Mouse (Mus musculus) hindbrain, embryonic 12.5 days (tissue): ENCODE measurements at regions not wholly inside any gene's neighbourhood (a gene's known extent, or its start where the extent isn't known, plus 50 kb on each side); places are given as distances from the start of the nearest gene placed in this dataset.

Experiments used
- ATAC-seq: fragments of 200-750 bp; cut with Nextera tagmentation; 2 replicates; pipeline ENCODE4 v1.8.0; 2017; ENCODE audit warnings: moderate TSS enrichment; ENCODE audit not compliant: low FRiP score
- H3K27ac ChIP-seq: fragments of 300-500 bp; sonication (generic); 2 replicates; pipeline ENCODE4 v1.5.1; 2016; ENCODE audit warnings: mild to moderate bottlenecking
- H3K27me3 ChIP-seq: fragments of 300-500 bp; sonication (generic); 2 replicates; pipeline ENCODE4 v1.6.1; 2016; ENCODE audit warnings: mild to moderate bottlenecking
- H3K36me3 ChIP-seq: fragments of 300-500 bp; sonication (generic); 2 replicates; pipeline ENCODE4 v1.6.1; 2016; ENCODE audit warnings: mild to moderate bottlenecking
- H3K4me1 ChIP-seq: fragments of 300-500 bp; sonication (generic); 2 replicates; pipeline ENCODE4 v1.6.1; 2016
- H3K4me2 ChIP-seq: fragments of 300-500 bp; sonication (generic); replicated peaks from 2 replicates; pipeline ENCODE4 v1.6.1; 2016; ENCODE audit warnings: mild to moderate bottlenecking
- H3K4me3 ChIP-seq: fragments of 300-500 bp; sonication (generic); 2 replicates; pipeline ENCODE4 v1.5.1; 2016; ENCODE audit warnings: mild to moderate bottlenecking
- H3K9ac ChIP-seq: fragments of 300-500 bp; sonication (generic); 2 replicates; pipeline ENCODE4 v1.6.1; 2016; ENCODE audit warnings: mild to moderate bottlenecking, moderate library complexity
- H3K9me3 ChIP-seq: fragments of 300-500 bp; sonication (generic); replicated peaks from 2 replicates; pipeline ENCODE4 v1.6.1; 2016; ENCODE audit warnings: mild to moderate bottlenecking
- whole genome bisulfite sequencing: fragments of 180-500 bp; shearing (Covaris S2); methylation state at CpG from one replicate; pipeline ENCODE4 v1.1.7; 2016; 5-methylcytosine and 5-hydroxymethylcytosine counted together

GRCm38 (mm10) chr7:77928479-77929467 is 809.0 kb downstream of the Ntrk3 start:
- H3K9me3 ChIP-seq, result no peaks in the 10 kb centered on the region
- no peak overlapping the region for H3K4me2 ChIP-seq
- H3K9ac ChIP-seq, result no peak overlapping the region
- WGBS, result 76% methylated on average over 4 of the region's 4 CpGs
- H3K27me3 ChIP-seq, result no peaks in the 10 kb centered on the region
- peak; percentile 73 for ATAC-seq
- H3K27ac ChIP-seq, result no peak overlapping the region
- no peak overlapping the region for H3K4me3 ChIP-seq
- no peaks in the 10 kb centered on the region for H3K36me3 ChIP-seq
- peaks cover 6% of the 10 kb centered on the region; the same call in 1 of the 2 replicates for H3K4me1 ChIP-seq

- Histone ChIP-seq H3K9ac (no peak overlapping the region), H3K27me3 (no peaks in the 10 kb centered on the region), H3K4me3 (no peak overlapping the region), H3K27ac (no peak overlapping the region), H3K9me3 (no peaks in the 10 kb centered on the region), H3K36me3 (no peaks in the 10 kb centered on the region), H3K4me1 (no peaks in the 10 kb centered on the region), H3K4me2 (no peak overlapping the region)
- ATAC-seq, result no peak
- 54% methylated on average over 7 of the region's 7 CpGs for WGBS
Measured at GRCm38 (mm10) chr7:77899231-77899630, 838.6 kb downstream of the Ntrk3 start.

GRCm38 (mm10) chr7:77888543-77888942 is 849.3 kb downstream of the Ntrk3 start:
- H3K9ac ChIP-seq, result no peak overlapping the region
- no peaks in the 10 kb centered on the region for H3K36me3 ChIP-seq
- H3K9me3 ChIP-seq, result no peaks in the 10 kb centered on the region
- no peak overlapping the region for H3K4me3 ChIP-seq
- WGBS, result 54% methylated on average over 2 of the region's 2 CpGs
- no peaks in the 10 kb centered on the region for H3K27me3 ChIP-seq
- no peak overlapping the region for H3K27ac ChIP-seq
- no peak for ATAC-seq
- H3K4me1 ChIP-seq, result no peaks in the 10 kb centered on the region
- H3K4me2 ChIP-seq, result no peak overlapping the region

GRCm38 (mm10) chr7:77882605-77883354 is 855.0 kb downstream of the Ntrk3 start:
- Histone ChIP-seq H3K36me3 (no peaks in the 10 kb centered on the region), H3K27me3 (no peaks in the 10 kb centered on the region), H3K4me2 (no peak overlapping the region), H3K9ac (no peak overlapping the region), H3K9me3 (no peaks in the 10 kb centered on the region), H3K4me1 (no peaks in the 10 kb centered on the region), H3K27ac (no peak overlapping the region), H3K4me3 (no peak overlapping the region)
- WGBS, result 74% methylated on average over 5 of the region's 5 CpGs
- peak; percentile 40; the same call in 1 of the 2 replicates for ATAC-seq

GRCm38 (mm10) chr7:77867518-77867917 is 870.3 kb downstream of the Ntrk3 start:
- no peaks in the 10 kb centered on the region for H3K9me3 ChIP-seq
- peak; percentile 85 for ATAC-seq
- H3K4me1 ChIP-seq, result peaks cover 9% of the 10 kb centered on the region; the same call in 1 of the 2 replicates
- no peaks in the 10 kb centered on the region for H3K36me3 ChIP-seq
- H3K4me3 ChIP-seq, result no peak overlapping the region
- no peak overlapping the region for H3K27ac ChIP-seq
- 41% methylated on average over 4 of the region's 4 CpGs for WGBS
- no peak overlapping the region for H3K4me2 ChIP-seq
- no peak overlapping the region for H3K9ac ChIP-seq
- no peaks in the 10 kb centered on the region for H3K27me3 ChIP-seq

- H3K4me3 ChIP-seq, result no peak overlapping the region
- no peaks in the 10 kb centered on the region for H3K27me3 ChIP-seq
- 83% methylated on average over 8 of the region's 8 CpGs for WGBS
- no peaks in the 10 kb centered on the region for H3K36me3 ChIP-seq
- H3K27ac ChIP-seq, result no peak overlapping the region
- no peak overlapping the region for H3K9ac ChIP-seq
- no peak overlapping the region for H3K4me2 ChIP-seq
- no peaks in the 10 kb centered on the region for H3K4me1 ChIP-seq
- no peak for ATAC-seq
- H3K9me3 ChIP-seq, result no peaks in the 10 kb centered on the region
Measured at GRCm38 (mm10) chr7:77861841-77862240, 876.0 kb downstream of the Ntrk3 start.

- H3K36me3 ChIP-seq, result no peaks in the 10 kb centered on the region
- no peaks in the 10 kb centered on the region for H3K27me3 ChIP-seq
- H3K4me2 ChIP-seq, result no peak overlapping the region
- H3K4me1 ChIP-seq, result no peaks in the 10 kb centered on the region
- 59% methylated on average over 4 of the region's 4 CpGs for WGBS
- ATAC-seq, result no peak
- H3K9me3 ChIP-seq, result no peaks in the 10 kb centered on the region
- H3K4me3 ChIP-seq, result no peak overlapping the region
- no peak overlapping the region for H3K9ac ChIP-seq
- no peak overlapping the region for H3K27ac ChIP-seq
Measured at GRCm38 (mm10) chr7:77858436-77858835, 879.4 kb downstream of the Ntrk3 start.

- no peaks in the 10 kb centered on the region for H3K27me3 ChIP-seq
- no peak overlapping the region for H3K4me3 ChIP-seq
- H3K9ac ChIP-seq, result no peak overlapping the region
- no peak for ATAC-seq
- no peak overlapping the region for H3K27ac ChIP-seq
- WGBS, result 75% methylated on average over 5 of the region's 5 CpGs
- no peaks in the 10 kb centered on the region for H3K9me3 ChIP-seq
- no peaks in the 10 kb centered on the region for H3K36me3 ChIP-seq
- no peaks in the 10 kb centered on the region for H3K4me1 ChIP-seq
- H3K4me2 ChIP-seq, result no peak overlapping the region
Measured at GRCm38 (mm10) chr7:77857979-77858378, 879.8 kb downstream of the Ntrk3 start.

GRCm38 (mm10) chr7:77855653-77856239 is 882.1 kb downstream of the Ntrk3 start:
- Histone ChIP-seq H3K4me2 (no peak overlapping the region), H3K36me3 (no peaks in the 10 kb centered on the region), H3K27me3 (no peaks in the 10 kb centered on the region), H3K27ac (no peak overlapping the region), H3K9me3 (no peaks in the 10 kb centered on the region), H3K9ac (no peak overlapping the region), H3K4me3 (no peak overlapping the region), H3K4me1 (no peaks in the 10 kb centered on the region)
- ATAC-seq, result peak; percentile 40; the same call in 1 of the 2 replicates
- 68% methylated on average over 6 of the region's 6 CpGs for WGBS

GRCm38 (mm10) chr7:77855077-77855476 is 882.7 kb downstream of the Ntrk3 start:
- Histone ChIP-seq H3K27ac (no peak overlapping the region), H3K27me3 (no peaks in the 10 kb centered on the region), H3K4me3 (no peak overlapping the region), H3K9ac (no peak overlapping the region), H3K4me1 (no peaks in the 10 kb centered on the region), H3K4me2 (no peak overlapping the region), H3K9me3 (no peaks in the 10 kb centered on the region), H3K36me3 (no peaks in the 10 kb centered on the region)
- WGBS, result 91% methylated on average over 2 of the region's 2 CpGs
- ATAC-seq, result no peak

GRCm38 (mm10) chr7:77824261-77824959 is 913.4 kb downstream of the Ntrk3 start:
- no peak for ATAC-seq
- H3K36me3 ChIP-seq, result no peaks in the 10 kb centered on the region
- H3K4me1 ChIP-seq, result no peaks in the 10 kb centered on the region
- H3K9ac ChIP-seq, result no peak overlapping the region
- H3K4me2 ChIP-seq, result no peak overlapping the region
- no peaks in the 10 kb centered on the region for H3K27me3 ChIP-seq
- 87% methylated on average over 6 of the region's 6 CpGs for WGBS
- no peak overlapping the region for H3K4me3 ChIP-seq
- no peak overlapping the region for H3K27ac ChIP-seq
- H3K9me3 ChIP-seq, result no peaks in the 10 kb centered on the region
